Mouse (Mus musculus): ENCODE results near the gene Lsm14a. TPM values are rescaled to one million over a fixed set of nuclear protein-coding genes. Genes with fewer than 3 reads are reported as not detected.

The Lsm14a gene
- 96.6 and 98.6 TPM in 2 replicates for polyA plus RNA-seq (2015; fragmentation: Nextera tagmentation; extraction: Ambion mirVana)

GRCm38 (mm10) chr7:34393215-34393614, at the start of gene Lsm14a:
TSS of gene Lsm14a (minus strand) at chr7:34393315.
- no peak within 1 kb of the TSS for H3K4me3 ChIP-seq
- H3K27me3 ChIP-seq, result no peaks in the 10 kb centered on the region
- peaks cover 9% of the 10 kb centered on the region for H3K4me1 ChIP-seq
- H3K9me3 ChIP-seq, result no peaks in the 10 kb centered on the region
- no peaks in the 10 kb centered on the region for H3K36me3 ChIP-seq
- no peak for ATAC-seq (ENCODE audit: insufficient number of reproducible peaks, insufficient read depth, low FRiP score, low TSS enrichment, low read depth)
- H3K9ac ChIP-seq, result no peak within 1 kb of the TSS
- H3K27ac ChIP-seq, result no peak within 1 kb of the TSS
- no peak within 1 kb of the TSS for H3K4me2 ChIP-seq

DNA sequence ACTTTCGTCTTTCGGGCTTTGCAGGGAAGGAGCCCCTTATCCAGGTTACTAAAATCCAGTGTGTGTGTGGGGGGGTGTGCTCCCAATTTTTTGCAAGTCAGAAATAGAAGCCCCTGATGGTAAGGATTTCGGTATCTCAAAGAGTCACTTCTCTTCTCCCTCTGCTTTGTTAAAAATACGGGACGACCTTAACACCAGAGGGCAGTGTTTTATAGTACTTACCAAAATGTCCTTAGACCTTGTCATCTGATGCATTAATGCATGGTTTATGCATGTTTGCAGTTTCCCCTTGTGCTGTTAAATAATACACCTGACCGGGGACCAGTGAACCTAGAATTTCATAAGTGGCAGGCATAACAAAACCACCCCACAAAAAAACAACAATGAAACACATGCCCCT, 45.8 kb upstream of the Lsm14a start:
- Histone ChIP-seq H3K9me3 (no peaks in the 10 kb centered on the region), H3K27me3 (no peaks in the 10 kb centered on the region), H3K4me3 (no peak overlapping the region), H3K9ac (no peak overlapping the region), H3K4me1 (no peaks in the 10 kb centered on the region), H3K36me3 (no peaks in the 10 kb centered on the region), H3K27ac (no peak overlapping the region), H3K4me2 (peak overlapping the region; percentile 11; the same call in 1 of the 2 replicates)
- no peak for ATAC-seq (ENCODE audit: insufficient number of reproducible peaks, insufficient read depth, low FRiP score, low TSS enrichment, low read depth)
- 37% methylated on average over 6 of the region's 6 CpGs for WGBS

GRCm38 (mm10) chr7:34433597-34433996, 40.5 kb upstream of the Lsm14a start:
- no peaks in the 10 kb centered on the region for H3K36me3 ChIP-seq
- H3K9me3 ChIP-seq, result no peaks in the 10 kb centered on the region
- WGBS, result 78% methylated on average over 1 of the region's 1 CpGs
- no peak overlapping the region for H3K27ac ChIP-seq
- no peak overlapping the region for H3K9ac ChIP-seq
- no peak for ATAC-seq (ENCODE audit: insufficient number of reproducible peaks, insufficient read depth, low FRiP score, low TSS enrichment, low read depth)
- no peaks in the 10 kb centered on the region for H3K27me3 ChIP-seq
- H3K4me3 ChIP-seq, result no peak overlapping the region
- H3K4me2 ChIP-seq, result no peak overlapping the region
- no peaks in the 10 kb centered on the region for H3K4me1 ChIP-seq

- Histone ChIP-seq H3K9ac (no peak overlapping the region), H3K27me3 (no peaks in the 10 kb centered on the region), H3K27ac (no peak overlapping the region), H3K4me1 (no peaks in the 10 kb centered on the region), H3K4me3 (no peak overlapping the region), H3K36me3 (no peaks in the 10 kb centered on the region), H3K9me3 (no peaks in the 10 kb centered on the region), H3K4me2 (no peak overlapping the region)
- WGBS, result 75% methylated on average over 2 of the region's 2 CpGs
- no peak for ATAC-seq (ENCODE audit: insufficient number of reproducible peaks, insufficient read depth, low FRiP score, low TSS enrichment, low read depth)
Observed at GRCm38 (mm10) chr7:34421201-34421600, 28.1 kb upstream of the Lsm14a start.

DNA sequence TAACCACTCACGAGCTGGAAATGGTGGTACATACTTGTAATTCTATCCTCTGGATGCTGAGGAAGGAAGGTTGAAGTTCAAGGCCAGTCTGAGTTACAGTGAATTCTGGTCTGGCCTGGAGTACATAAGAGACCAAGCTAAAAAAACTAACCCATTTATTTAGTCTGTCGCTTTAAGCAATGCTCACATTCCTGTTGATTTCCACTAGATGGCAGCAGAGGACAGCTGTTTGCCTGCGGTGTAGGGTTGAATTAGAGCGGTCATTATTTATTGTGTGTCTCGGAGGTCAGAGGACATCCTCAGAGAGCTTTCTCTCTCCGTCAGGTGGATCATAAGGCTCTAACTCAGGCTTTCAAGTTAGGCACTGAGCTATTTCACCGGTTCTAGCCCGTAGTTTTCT, 14.4 kb upstream of the Lsm14a start:
- no peak for ATAC-seq (ENCODE audit: insufficient number of reproducible peaks, insufficient read depth, low FRiP score, low TSS enrichment, low read depth)

GRCm38 (mm10) chr7:34403876-34404275, 10.8 kb upstream of the Lsm14a start:
- WGBS, result 68% methylated on average over 11 of the region's 11 CpGs
- H3K27ac ChIP-seq, result no peak overlapping the region
- no peaks in the 10 kb centered on the region for H3K36me3 ChIP-seq
- ATAC-seq (ENCODE audit: insufficient number of reproducible peaks, insufficient read depth, low FRiP score, low TSS enrichment, low read depth), result no peak
- no peaks in the 10 kb centered on the region for H3K27me3 ChIP-seq
- H3K4me1 ChIP-seq, result no peaks in the 10 kb centered on the region
- H3K4me2 ChIP-seq, result no peak overlapping the region
- H3K9ac ChIP-seq, result 0 out of 2 replicates have a peak overlapping the region, but pooled peaks have one; percentile 6
- H3K4me3 ChIP-seq, result no peak overlapping the region
- no peaks in the 10 kb centered on the region for H3K9me3 ChIP-seq

More for the DNA sequence above, 14.4 kb upstream of the Lsm14a start:
- no peaks in the 10 kb centered on the region for H3K36me3 ChIP-seq
- H3K27ac ChIP-seq, result no peak overlapping the region
- H3K27me3 ChIP-seq, result no peaks in the 10 kb centered on the region
- H3K9ac ChIP-seq, result peak overlapping the region; percentile 44; the same call in 1 of the 2 replicates
- H3K9me3 ChIP-seq, result no peaks in the 10 kb centered on the region
- peak overlapping the region; percentile 39 for H3K4me2 ChIP-seq
- no peak overlapping the region for H3K4me3 ChIP-seq
- 8% methylated on average over 8 of the region's 8 CpGs for WGBS
- H3K4me1 ChIP-seq, result no peaks in the 10 kb centered on the region

GRCm38 (mm10) chr7:34400070-34400469, 7.0 kb upstream of the Lsm14a start:
- 54% methylated on average over 4 of the region's 4 CpGs for WGBS
- no peak overlapping the region for H3K9ac ChIP-seq
- no peak for ATAC-seq (ENCODE audit: insufficient number of reproducible peaks, insufficient read depth, low FRiP score, low TSS enrichment, low read depth)
- no peak overlapping the region for H3K27ac ChIP-seq
- H3K9me3 ChIP-seq, result no peaks in the 10 kb centered on the region
- no peaks in the 10 kb centered on the region for H3K4me1 ChIP-seq
- H3K36me3 ChIP-seq, result no peaks in the 10 kb centered on the region
- H3K4me2 ChIP-seq, result no peak overlapping the region
- H3K4me3 ChIP-seq, result no peak overlapping the region
- H3K27me3 ChIP-seq, result no peaks in the 10 kb centered on the region

DNA sequence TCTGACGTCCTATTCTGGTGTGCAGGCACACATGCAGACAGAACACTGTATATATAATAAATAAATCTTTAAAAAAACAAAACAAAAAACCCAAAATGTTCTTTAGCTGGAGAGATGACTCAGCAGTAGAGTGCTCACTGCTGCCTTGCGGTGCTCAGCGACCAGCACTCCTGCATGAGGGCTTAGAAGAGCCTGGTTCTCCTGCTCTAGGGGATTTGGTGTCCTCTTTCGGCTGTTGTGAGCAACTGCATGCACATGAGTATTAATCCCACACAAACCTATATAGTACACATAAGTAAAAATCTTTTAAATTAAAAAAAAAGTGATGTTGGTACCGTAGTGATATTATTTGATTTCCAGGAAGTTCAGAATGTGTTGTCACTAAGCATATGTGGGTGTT, 5.7 kb upstream of the Lsm14a start:
- ATAC-seq (ENCODE audit: insufficient number of reproducible peaks, insufficient read depth, low FRiP score, low TSS enrichment, low read depth), result no peak
- H3K36me3 ChIP-seq, result no peaks in the 10 kb centered on the region
- H3K27ac ChIP-seq, result no peak overlapping the region
- H3K27me3 ChIP-seq, result no peaks in the 10 kb centered on the region
- no peak overlapping the region for H3K9ac ChIP-seq
- H3K9me3 ChIP-seq, result no peaks in the 10 kb centered on the region
- H3K4me1 ChIP-seq, result no peaks in the 10 kb centered on the region
- WGBS, result 67% methylated on average over 5 of the region's 5 CpGs
- no peak overlapping the region for H3K4me2 ChIP-seq
- no peak overlapping the region for H3K4me3 ChIP-seq

DNA sequence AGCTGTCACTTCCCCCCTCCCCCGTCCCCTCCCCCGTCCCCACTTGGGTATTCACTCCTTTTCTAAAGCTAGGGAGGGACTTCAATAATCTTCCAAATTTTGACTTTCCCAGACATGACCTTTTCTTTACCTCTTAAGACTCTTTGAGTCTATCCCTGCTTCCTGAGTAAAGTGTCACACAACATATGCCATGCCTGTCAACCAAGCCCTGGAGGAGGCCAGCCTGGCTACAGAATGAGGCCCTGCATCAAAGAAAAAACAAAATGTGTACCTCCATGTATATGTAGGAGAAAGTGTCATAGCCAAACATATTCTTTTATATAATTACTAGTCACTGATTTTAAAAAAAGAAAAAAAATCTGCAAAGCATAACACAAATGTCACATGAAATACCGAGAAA, 3.7 kb upstream of the Lsm14a start:
- Histone ChIP-seq H3K27me3 (no peaks in the 10 kb centered on the region), H3K9ac (no peak overlapping the region), H3K4me1 (no peaks in the 10 kb centered on the region), H3K9me3 (no peaks in the 10 kb centered on the region), H3K27ac (no peak overlapping the region), H3K4me3 (no peak overlapping the region), H3K36me3 (no peaks in the 10 kb centered on the region), H3K4me2 (no peak overlapping the region)
- no peak for ATAC-seq (ENCODE audit: insufficient number of reproducible peaks, insufficient read depth, low FRiP score, low TSS enrichment, low read depth)
- 89% methylated on average over 3 of the region's 3 CpGs for WGBS

DNA sequence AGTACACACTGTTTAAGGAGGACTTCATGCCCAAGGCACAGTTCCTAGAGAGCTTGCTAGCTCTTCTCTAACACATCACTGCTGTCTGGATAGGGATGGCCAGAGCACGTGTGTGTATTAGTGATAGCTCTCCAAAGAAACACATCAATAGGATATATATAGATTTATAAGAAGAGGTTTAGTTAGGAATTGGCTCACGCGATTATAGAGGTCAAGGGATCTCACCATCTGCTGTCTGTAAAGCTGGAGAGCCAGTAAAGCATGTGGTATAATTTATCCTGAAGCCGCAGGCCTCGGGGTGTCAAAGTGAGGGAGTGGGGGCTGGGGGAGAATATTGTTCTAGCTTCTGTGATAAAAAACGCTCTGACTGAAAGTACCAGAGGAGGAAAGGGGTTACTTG, 2.6 kb upstream of the Lsm14a start:
- Histone ChIP-seq H3K9ac (no peak overlapping the region), H3K4me2 (no peak overlapping the region), H3K36me3 (no peaks in the 10 kb centered on the region), H3K27me3 (no peaks in the 10 kb centered on the region), H3K4me3 (no peak overlapping the region), H3K4me1 (peaks cover 6% of the 10 kb centered on the region), H3K9me3 (no peaks in the 10 kb centered on the region), H3K27ac (no peak overlapping the region)
- 68% methylated on average over 6 of the region's 6 CpGs for WGBS
- ATAC-seq (ENCODE audit: insufficient number of reproducible peaks, insufficient read depth, low FRiP score, low TSS enrichment, low read depth), result no peak

GRCm38 (mm10) chr7:34394636-34395035, 1.5 kb upstream of the Lsm14a start:
- ATAC-seq (ENCODE audit: insufficient number of reproducible peaks, insufficient read depth, low FRiP score, low TSS enrichment, low read depth), result no peak
- H3K36me3 ChIP-seq, result no peaks in the 10 kb centered on the region
- H3K4me2 ChIP-seq, result no peak overlapping the region
- H3K4me3 ChIP-seq, result no peak overlapping the region
- no peaks in the 10 kb centered on the region for H3K9me3 ChIP-seq
- no peaks in the 10 kb centered on the region for H3K27me3 ChIP-seq
- no peak overlapping the region for H3K27ac ChIP-seq
- H3K4me1 ChIP-seq, result peaks cover 9% of the 10 kb centered on the region
- no peak overlapping the region for H3K9ac ChIP-seq
- 77% methylated on average over 5 of the region's 5 CpGs for WGBS

DNA sequence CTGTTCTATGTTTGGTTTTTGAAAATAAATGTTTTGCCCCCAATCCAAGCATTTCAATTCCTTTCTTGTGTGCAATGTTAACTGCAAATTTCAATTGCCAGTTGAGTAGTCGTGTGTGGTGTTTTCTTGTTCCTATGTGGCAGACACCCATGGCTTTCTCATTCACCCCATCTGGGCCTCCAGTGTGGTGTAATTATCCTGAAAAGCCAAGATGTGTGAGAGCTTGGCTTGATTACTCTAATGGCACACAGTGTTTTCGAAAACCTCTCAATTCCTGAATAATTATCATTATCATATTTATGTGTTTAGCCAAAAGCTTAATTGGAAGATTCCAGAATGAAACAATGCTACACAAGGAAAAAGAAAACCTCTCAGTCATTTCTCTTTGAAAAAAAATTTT, 976 bp upstream of the Lsm14a start:
- no peak for ATAC-seq (ENCODE audit: insufficient number of reproducible peaks, insufficient read depth, low FRiP score, low TSS enrichment, low read depth)
- Histone ChIP-seq H3K27me3 (no peaks in the 10 kb centered on the region), H3K36me3 (no peaks in the 10 kb centered on the region), H3K27ac (no peak overlapping the region), H3K4me3 (no peak overlapping the region), H3K9ac (no peak overlapping the region), H3K4me2 (no peak overlapping the region), H3K4me1 (peaks cover 9% of the 10 kb centered on the region), H3K9me3 (no peaks in the 10 kb centered on the region)
- 69% methylated on average over 2 of the region's 2 CpGs for WGBS

GRCm38 (mm10) chr7:34392335-34392734, 780 bp downstream of the Lsm14a start:
- WGBS, result 62% methylated on average over 4 of the region's 4 CpGs
- Histone ChIP-seq H3K4me1 (peaks cover 17% of the 10 kb centered on the region), H3K36me3 (no peaks in the 10 kb centered on the region), H3K4me3 (no peak overlapping the region), H3K4me2 (no peak overlapping the region), H3K27me3 (no peaks in the 10 kb centered on the region), H3K9me3 (no peaks in the 10 kb centered on the region), H3K9ac (no peak overlapping the region), H3K27ac (no peak overlapping the region)
- ATAC-seq (ENCODE audit: insufficient number of reproducible peaks, insufficient read depth, low FRiP score, low TSS enrichment, low read depth), result no peak

Measured in embryonic facial prominence, embryonic 13.5 days (tissue).